Mouse (Mus musculus) stomach, postnatal 0 days (tissue): ENCODE measurements around the gene Ces5a.

Experiments used
- CTCF ChIP-seq: IDR thresholded peaks from 2 replicates; pipeline ENCODE4 v1.5.1; 2016; ENCODE audit warnings: antibody characterized with exemption, low read depth, mild to moderate bottlenecking, moderate library complexity
- EP300 ChIP-seq: optimal IDR thresholded peaks from 2 replicates; pipeline ENCODE3; 2016; ENCODE audit warnings: antibody characterized with exemption

GRCm38 (mm10) chr8:93568666-93569065 lies 33.0 kb upstream of the Ces5a start:
- TF ChIP-seq CTCF: no peak
- TF ChIP-seq EP300: no peak
